Mouse (Mus musculus) adrenal gland, adult 10 weeks (tissue): ENCODE measurements around the gene Trap1a. TPM values are rescaled to one million over a fixed set of nuclear protein-coding genes. Genes with fewer than 3 reads are reported as not detected.

ENCODE experiments used
- polyA plus RNA-seq: library from polyadenylated mRNA; stranded (reverse); fragments of 350-450 nt; fragmentation: Illumina TruSeq; extraction: RNeasy Lipid Tissue Mini Kit (QIAGEN cat#74804); gene quantifications from one replicate; pipeline ENCODE4 v1.2.3, GENCODE M21; 2014; ENCODE audit warnings: low read depth, low replicate concordance

The Trap1a gene
- not detected for polyA plus RNA-seq

GRCm38 (mm10) chrX:139333263-139333994 is at the start of gene Trap1a:
Trap1a (plus strand) TSS chrX:139333683.

Other genes with a start within 250 kb of the Trap1a start
- gene Serpina7, start 248.4 kb upstream of the Trap1a start, polyA plus RNA-seq: not detected
- gene 4930513O06Rik, start 247.4 kb upstream of the Trap1a start, polyA plus RNA-seq: not detected
- gene 4933428M09Rik, start 154.5 kb upstream of the Trap1a start, polyA plus RNA-seq: not detected
- 9.5 TPM for gene Mum1l1, start 123.6 kb upstream of the Trap1a start, polyA plus RNA-seq
- gene D330045A20Rik, start 146.7 kb downstream of the Trap1a start, polyA plus RNA-seq: 2.1 TPM
- 203 TPM for gene Rnf128, start 229.6 kb downstream of the Trap1a start, polyA plus RNA-seq